Mouse (Mus musculus) liver, adult 2 months (tissue): ENCODE results near the gene Il25.

Source experiments
- CTCF ChIP-seq: fragments of 200-500 bp; IDR thresholded peaks from 2 replicates; pipeline ENCODE4 v1.5.1; 2011; ENCODE audit warnings: low read depth, low read length, control low read depth
- POLR2A ChIP-seq: fragments of 200-500 bp; IDR thresholded peaks from 2 replicates; pipeline ENCODE4 v1.6.1; 2011; ENCODE audit warnings: low read length, control low read depth; ENCODE audit not compliant: insufficient read depth; ENCODE audit errors: extremely low read depth

DNA sequence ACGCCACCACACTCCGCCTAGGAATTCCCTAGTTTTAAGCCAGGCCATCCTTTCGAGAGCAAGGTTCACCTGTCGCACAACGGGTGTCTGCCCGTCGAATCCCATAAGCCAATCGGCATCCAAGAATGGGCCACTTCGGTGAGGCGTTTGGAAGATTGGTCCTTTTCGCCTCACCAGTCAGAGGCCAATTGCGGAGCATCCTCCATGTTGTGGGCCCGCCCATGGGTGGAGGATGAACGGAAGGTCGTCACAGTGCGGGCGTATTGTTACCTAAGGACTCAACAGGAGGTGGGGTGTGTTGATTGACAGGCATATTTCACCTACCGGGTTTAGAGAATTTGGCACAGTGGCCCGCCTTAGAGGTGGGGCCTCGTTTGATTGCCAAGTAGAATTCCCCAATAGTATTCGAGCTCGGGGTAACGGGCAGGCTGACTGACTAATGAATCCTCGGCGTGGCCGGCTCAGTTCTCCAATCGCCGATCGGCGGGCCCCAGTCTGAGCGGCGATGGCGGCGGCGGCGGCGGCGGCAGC, 38.8 kb upstream of the Il25 start:
- no peak for TF ChIP-seq CTCF
- TF ChIP-seq POLR2A: peak; percentile 23; the same call in 1 of the 2 replicates
